Mouse (Mus musculus) adrenal gland, postnatal 14 days (tissue): ENCODE measurements at regions not wholly inside any gene's neighbourhood (a gene's known extent, or its start where the extent isn't known, plus 50 kb on each side); places are given as distances from the start of the nearest gene placed in this dataset.
A peak's percentile ranks its signal among the peaks of the same experiment; 100 is the strongest.

Source experiments
- DNase-seq: peaks from one replicate; pipeline ENCODE4 v3.0.0; 2021; ENCODE audit warnings: mixed read lengths

DNA sequence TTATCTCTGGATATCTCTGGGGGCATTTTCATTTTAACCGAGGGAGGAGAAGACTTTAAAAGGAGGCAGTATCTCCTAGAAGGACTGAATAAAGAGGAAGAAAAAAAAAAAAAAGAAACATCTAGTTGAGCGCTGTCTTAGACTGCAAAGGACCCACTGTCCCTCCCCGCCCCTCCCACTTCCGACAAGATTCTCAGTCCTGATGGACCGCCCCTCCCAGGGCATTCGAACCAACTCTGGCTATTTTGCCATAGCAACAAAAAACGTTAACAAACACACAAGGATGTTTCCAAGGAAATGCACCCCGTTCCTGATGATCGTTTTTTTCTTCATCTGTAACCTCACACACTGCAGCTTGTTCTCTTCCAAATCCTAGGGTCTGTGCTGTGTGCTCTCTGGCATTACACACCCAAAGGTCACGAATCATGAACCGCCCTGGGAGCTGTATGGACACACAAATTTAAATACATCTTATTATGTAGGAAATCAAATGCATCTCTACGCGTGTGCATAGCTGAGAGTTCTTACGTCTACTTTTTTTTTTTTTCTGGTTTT, 75.8 kb downstream of the Rnd3 start:
- DNase-seq, result peak; percentile 17

- no peak for DNase-seq
Measured at GRCm38 (mm10) chr2:51072346-51072885, 76.5 kb downstream of the Rnd3 start.

GRCm38 (mm10) chr2:51070902-51071301, 78.0 kb downstream of the Rnd3 start:
- no peak for DNase-seq

- DNase-seq, result no peak
Measured at GRCm38 (mm10) chr2:51066423-51066831, 82.5 kb downstream of the Rnd3 start.

- no peak for DNase-seq
Measured at GRCm38 (mm10) chr2:51065821-51066220, 83.1 kb downstream of the Rnd3 start.

- DNase-seq, result no peak
Measured at GRCm38 (mm10) chr2:51064821-51065220, 84.1 kb downstream of the Rnd3 start.

DNA sequence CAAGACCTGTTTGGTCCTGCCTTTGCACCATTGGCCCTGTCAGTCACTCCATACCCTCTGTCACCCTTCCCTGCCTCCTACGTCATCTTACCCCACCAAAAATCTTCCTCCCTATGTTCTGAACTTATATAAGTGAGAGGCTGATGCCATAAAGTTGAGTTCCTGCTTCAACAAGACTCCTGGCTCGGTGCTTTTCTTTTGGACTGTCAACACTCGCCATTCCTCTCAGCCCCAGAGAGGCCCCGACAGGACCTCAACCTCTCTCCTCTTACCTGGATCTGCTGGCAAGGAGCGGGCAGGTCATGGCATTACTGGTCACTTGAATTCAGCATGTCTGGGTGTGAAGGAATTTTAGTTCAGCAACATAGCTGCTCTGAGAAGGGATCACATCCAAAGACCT, 86.9 kb downstream of the Rnd3 start:
- DNase-seq, result no peak

GRCm38 (mm10) chr2:51058158-51058557, 90.8 kb downstream of the Rnd3 start:
- no peak for DNase-seq

DNA sequence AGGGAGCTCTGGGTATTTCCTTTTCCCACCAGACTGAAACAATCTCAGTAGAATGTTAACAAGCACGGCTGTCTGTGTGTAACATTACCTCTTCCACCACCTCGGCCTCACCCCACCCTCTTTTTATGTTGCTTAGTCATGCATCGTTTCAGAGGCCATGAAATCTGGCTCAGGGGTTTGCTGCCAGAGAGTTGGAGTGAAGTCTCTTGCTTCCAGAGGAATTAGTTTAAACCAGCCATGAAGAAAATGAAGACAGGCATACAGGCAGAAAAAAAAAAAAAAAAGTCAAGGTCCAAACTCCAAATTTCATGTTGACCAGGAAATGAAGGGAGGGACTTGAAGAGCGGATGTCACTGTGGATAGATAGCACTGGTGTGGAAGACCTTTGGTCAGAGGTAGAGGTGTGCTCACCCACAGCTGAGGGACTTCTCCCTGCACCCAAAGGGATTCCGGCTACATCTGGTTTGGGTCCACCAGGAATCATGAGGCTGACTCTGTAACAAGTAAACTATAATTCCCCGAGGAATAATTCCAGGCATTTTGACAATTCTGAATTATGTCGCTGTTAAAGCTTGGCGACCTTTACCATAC, 92.7 kb downstream of the Rnd3 start:
- DNase-seq, result peak; percentile 19

DNA sequence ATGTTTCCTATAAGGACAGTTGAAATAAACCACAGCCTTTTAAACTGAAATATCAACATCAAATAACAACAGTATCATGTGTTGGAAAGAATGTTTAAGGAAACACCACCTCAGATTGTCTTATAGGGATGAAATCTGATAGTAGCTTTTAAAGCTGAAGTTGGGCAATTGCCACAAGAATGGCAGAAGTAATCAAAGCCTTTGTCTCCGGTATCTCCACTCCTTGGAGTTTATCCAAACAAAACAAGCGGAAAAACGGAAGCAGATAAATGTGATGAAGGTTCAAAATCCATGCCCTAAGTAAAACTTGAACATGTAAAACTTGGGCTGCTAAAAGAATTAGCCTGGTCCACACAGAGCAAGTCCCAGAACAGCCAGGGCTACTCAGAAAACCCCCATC, 93.6 kb downstream of the Rnd3 start:
- DNase-seq, result no peak

DNA sequence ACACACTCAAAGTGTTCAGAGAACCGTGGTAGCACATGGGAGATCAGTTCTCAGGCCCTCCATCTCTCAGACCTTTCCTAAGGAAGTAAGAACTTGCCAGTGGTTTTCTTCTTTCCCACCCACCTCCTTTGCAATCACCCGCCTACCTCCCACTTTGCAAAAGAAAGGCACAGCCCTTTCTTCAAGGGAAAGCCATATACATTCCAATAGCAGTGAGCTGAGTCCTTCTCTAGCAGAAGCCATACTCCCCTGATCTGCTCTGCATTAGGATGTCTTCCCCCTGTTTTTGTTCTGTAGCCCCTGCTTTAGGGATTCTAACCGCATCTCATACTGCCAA, 99.1 kb downstream of the Rnd3 start:
- no peak for DNase-seq

- DNase-seq, result no peak
Measured at GRCm38 (mm10) chr2:51049101-51049833, 99.6 kb downstream of the Rnd3 start.

DNA sequence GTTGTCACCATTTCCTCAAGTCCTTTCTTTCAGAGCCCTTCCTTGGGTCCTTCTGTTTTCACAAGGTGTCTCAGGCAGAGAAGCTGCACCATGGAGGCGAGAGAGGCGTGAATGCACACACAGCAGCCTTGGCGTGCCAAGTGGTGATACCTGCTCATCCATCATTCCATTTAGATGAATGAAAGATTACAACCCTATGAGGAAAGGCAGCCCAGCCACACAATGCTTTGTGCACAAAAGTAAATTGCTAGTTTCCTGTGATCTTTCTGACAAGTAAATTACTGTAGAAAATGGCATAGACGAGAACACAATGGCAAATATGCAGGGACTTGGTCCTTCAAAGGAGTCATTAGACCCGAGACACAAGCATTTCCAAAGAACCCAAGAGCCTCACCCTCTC, 101.4 kb downstream of the Rnd3 start:
- no peak for DNase-seq

- no peak for DNase-seq
Measured at GRCm38 (mm10) chr2:51045626-51046025, 103.3 kb downstream of the Rnd3 start.

GRCm38 (mm10) chr2:51041101-51041500, 107.8 kb downstream of the Rnd3 start:
- DNase-seq, result no peak

GRCm38 (mm10) chr2:51038685-51039084, 110.2 kb downstream of the Rnd3 start:
- no peak for DNase-seq

- no peak for DNase-seq
Measured at GRCm38 (mm10) chr2:51036995-51037394, 111.9 kb downstream of the Rnd3 start.

GRCm38 (mm10) chr2:51036190-51036755, 112.6 kb downstream of the Rnd3 start:
- no peak for DNase-seq

GRCm38 (mm10) chr2:51033881-51034280, 115.0 kb downstream of the Rnd3 start:
- no peak for DNase-seq

DNA sequence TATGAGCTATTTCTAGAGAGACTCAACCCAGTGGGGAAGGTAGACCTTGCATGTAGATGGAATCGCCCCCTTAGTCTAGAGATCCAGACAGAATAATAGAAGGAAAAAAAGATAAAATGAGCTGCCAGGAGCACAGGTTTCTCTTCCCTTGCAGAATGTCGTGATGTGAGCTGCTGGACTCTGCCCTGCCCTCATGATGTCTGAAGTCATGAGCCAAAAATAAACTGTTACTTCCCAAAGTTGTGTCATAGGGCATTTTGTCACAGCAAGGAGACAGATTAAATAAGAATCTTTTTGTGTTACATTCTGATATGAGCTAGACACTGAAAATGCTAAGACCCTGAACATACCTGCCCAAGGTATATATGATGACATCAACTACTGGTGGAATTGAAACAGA, 126.4 kb downstream of the Rnd3 start:
- no peak for DNase-seq

- DNase-seq, result no peak
Measured at GRCm38 (mm10) chr2:51016129-51016402, 132.8 kb downstream of the Rnd3 start.

GRCm38 (mm10) chr2:51015360-51016128, 133.4 kb downstream of the Rnd3 start:
- no peak for DNase-seq

DNA sequence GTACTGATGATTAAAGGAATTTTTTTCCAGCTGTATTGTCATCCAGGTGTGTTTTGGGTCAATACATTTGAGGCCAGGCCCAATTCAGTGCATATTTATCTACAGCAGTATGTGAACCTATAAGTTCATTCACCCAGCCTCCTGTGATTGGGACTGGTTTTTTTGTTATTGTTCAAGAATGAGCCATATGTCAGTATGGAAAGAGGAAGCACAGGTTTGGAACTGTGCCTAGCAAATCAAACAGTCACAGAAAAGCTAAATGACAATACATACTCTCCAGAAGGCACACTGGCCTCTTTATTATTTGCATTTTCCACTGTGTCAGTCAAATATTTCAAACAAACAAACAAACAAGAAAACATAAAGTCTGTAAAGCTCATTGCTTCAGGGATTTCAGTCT, 134.7 kb downstream of the Rnd3 start:
- DNase-seq, result no peak
